Mouse (Mus musculus): ENCODE results near the gene Mob1b. TPM values are rescaled to one million over a fixed set of nuclear protein-coding genes. Genes with fewer than 3 reads are reported as not detected.
"Not testable (repeated sequence)": the region's sequence is repeated elsewhere in the genome, so short reads cannot be mapped to it uniquely, and the experiment has no call there.

The Mob1b gene
- polyA plus RNA-seq, 1 experiment from 2014 or later = 10.8 TPM

DNA sequence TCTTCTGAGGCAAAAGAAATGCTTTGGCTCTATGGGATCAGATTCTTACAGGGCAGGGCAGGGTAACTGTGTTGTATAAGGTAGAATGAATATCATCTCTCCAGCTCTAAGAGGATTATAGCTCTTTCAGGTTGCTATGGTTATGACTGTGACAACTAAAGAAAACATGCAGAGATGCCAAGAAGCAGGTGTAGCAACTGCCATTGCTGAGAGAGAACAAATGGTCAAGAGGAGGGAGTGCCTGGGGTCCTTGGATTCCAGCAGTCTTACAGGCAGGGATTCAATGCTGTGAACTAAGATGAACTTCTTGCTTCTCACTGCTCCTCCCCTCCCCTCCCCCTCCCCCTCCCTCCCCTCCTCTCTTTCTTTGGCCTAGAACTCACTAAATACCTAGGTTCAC lies 9.5 kb upstream of the Mob1b start:
- H3K4me1 ChIP-seq = 0 out of 2 replicates have a peak, but pooled peaks cover 6% of the 10 kb centered on the region
- no peaks in the 10 kb centered on the region for H3K36me3 ChIP-seq
- H3K4me3 ChIP-seq = no peak overlapping the region
- H3K9ac ChIP-seq = no peak overlapping the region
- H3K4me2 ChIP-seq = no peak overlapping the region
- no peaks in the 10 kb centered on the region for H3K9me3 ChIP-seq
- no peak overlapping the region for H3K27ac ChIP-seq
- H3K27me3 ChIP-seq = no peaks in the 10 kb centered on the region
- ATAC-seq (ENCODE audit: insufficient number of reproducible peaks, insufficient read depth, low FRiP score, low TSS enrichment, low read depth) = 0 out of 2 replicates have a peak, but pooled peaks have one; percentile 10

DNA sequence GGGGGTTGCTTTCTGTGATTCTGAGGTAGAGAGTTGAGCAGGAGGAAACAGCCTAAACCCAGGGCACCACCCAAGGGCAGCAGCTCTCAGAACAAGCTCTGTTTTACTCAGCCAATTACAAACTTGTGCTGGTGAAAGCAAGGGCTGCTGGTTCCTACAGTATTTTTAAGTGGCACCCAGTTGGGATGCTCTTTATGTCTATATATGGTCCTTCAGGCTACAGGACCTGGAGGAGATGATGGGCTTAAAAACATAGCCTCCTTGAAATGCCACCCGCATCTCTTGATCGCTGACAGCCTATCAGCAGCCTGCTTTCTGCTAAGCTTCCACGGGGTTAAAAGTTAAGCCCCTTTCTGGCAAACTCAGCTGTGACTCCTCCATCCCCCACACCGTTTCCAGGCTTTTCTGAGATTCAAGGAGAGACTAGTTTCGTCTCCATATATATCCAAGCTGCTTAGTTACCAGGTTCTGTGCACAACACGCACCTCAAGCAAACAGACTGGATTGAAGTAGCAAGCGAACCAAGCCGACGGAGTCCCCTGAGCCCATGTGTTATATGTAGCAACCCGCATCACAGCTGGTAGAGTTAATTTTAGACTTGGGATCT lies 8.9 kb upstream of the Mob1b start:
- Histone ChIP-seq H3K4me2 (no peak overlapping the region; the same call in 1 of the 2 replicates), H3K27ac (no peak overlapping the region), H3K27me3 (no peaks in the 10 kb centered on the region), H3K9me3 (no peaks in the 10 kb centered on the region), H3K4me1 (0 out of 2 replicates have a peak, but pooled peaks cover 6% of the 10 kb centered on the region), H3K4me3 (no peak overlapping the region), H3K9ac (no peak overlapping the region), H3K36me3 (no peaks in the 10 kb centered on the region)
- 25% methylated on average over 10 of the region's 10 CpGs for WGBS
- no peak for ATAC-seq (ENCODE audit: insufficient number of reproducible peaks, insufficient read depth, low FRiP score, low TSS enrichment, low read depth)

DNA sequence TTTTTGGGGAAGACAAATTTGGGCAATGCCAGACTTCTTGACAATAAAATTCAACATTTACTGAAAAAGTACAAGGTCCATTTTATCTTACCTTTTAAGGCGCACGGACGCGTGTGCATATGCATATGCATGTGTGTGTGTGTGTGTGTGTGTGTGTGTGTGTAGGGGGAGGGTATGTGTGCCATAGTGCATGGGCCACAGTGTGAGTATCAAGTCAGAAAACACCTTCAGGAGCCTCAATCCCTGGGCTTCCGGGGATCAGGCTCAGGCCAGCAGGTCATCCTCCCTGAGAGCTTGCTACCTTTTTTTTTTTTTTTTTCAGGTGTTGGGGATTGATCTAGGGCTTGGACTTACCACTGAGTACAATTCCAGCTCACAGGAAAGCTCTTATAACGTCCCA lies 8.3 kb upstream of the Mob1b start:
- Histone ChIP-seq H3K27me3 (no peaks in the 10 kb centered on the region), H3K27ac (no peak overlapping the region), H3K9ac (no peak overlapping the region), H3K36me3 (no peaks in the 10 kb centered on the region), H3K4me1 (0 out of 2 replicates have a peak, but pooled peaks cover 6% of the 10 kb centered on the region), H3K4me3 (no peak overlapping the region), H3K9me3 (no peaks in the 10 kb centered on the region), H3K4me2 (no peak overlapping the region)
- ATAC-seq (ENCODE audit: insufficient number of reproducible peaks, insufficient read depth, low FRiP score, low TSS enrichment, low read depth) = no peak
- 74% methylated on average over 6 of the region's 6 CpGs for WGBS

DNA sequence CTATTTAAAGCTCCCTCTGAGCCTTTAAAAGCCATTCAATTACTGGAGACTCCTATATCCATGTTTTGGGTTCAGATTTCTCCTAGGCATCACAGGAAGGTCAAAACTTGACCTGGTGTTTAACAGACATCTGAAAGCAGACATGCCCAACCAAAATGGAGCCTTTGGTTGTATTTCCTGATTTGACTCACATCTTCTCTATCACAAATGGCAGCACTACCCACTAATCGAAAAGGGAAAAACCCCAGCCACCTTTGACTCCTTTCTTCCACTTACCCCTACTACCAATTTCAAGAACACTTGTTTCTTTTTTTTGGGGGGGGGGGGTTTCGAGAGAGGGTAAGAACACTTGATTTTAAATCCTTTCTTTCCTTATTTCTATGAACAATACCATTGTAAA lies 3.7 kb upstream of the Mob1b start:
- no peaks in the 10 kb centered on the region for H3K36me3 ChIP-seq
- H3K4me3 ChIP-seq = no peak overlapping the region
- H3K27me3 ChIP-seq = no peaks in the 10 kb centered on the region
- no peak overlapping the region for H3K27ac ChIP-seq
- no peaks in the 10 kb centered on the region for H3K9me3 ChIP-seq
- H3K4me2 ChIP-seq = no peak overlapping the region
- H3K9ac ChIP-seq = no peak overlapping the region
- no peak for ATAC-seq (ENCODE audit: insufficient number of reproducible peaks, insufficient read depth, low FRiP score, low TSS enrichment, low read depth)
- WGBS = 86% methylated on average over 2 of the region's 2 CpGs
- peaks cover 3% of the 10 kb centered on the region for H3K4me1 ChIP-seq

- Histone ChIP-seq H3K9me3 (no peaks in the 10 kb centered on the region), H3K9ac (peak overlapping the region; percentile 95), H3K4me2 (peak overlapping the region; percentile 96), H3K27me3 (no peaks in the 10 kb centered on the region), H3K4me3 (peak overlapping the region; percentile 98), H3K27ac (peak overlapping the region; percentile 95), H3K36me3 (no peaks in the 10 kb centered on the region), H3K4me1 (peaks cover 18% of the 10 kb centered on the region)
- 0% methylated on average over 30 of the region's 38 CpGs for WGBS
- ATAC-seq (ENCODE audit: insufficient number of reproducible peaks, insufficient read depth, low FRiP score, low TSS enrichment, low read depth) = peak; percentile 72
Measured at GRCm38 (mm10) chr5:88721003-88721475, 384 bp downstream of the Mob1b start.

DNA sequence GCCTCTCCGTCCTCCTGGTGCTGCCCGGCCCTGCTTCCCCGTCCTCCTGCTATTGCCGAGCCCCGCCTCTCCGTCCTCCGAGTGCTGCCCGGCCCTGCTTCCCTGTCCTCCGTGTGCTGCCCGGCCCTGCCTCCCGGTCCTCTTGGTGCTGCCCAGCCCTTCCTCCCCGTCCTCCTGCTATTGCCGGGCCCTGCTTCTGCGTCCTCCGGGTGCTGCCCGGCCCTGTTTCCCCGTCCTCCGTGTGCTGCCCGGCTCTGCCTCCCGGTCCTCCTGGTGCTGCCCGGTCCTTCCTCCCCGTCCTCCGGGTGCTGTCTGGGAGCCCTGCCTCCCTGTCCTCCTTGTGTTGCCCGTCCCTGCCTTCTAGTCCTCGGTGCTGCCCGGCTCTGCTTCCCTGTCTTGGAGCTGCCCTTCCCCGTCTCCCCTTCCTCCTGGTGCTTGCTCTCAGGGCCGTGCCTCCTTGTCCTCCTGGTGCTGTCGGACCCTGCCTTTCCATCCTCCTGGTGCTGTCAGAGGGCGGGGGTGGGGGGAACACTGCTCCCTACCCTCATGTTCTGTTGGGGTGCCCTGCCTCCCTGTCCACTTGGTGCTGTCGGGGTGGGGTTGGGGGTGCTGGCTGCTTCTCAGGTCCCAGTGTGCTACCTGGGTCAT lies 1.0 kb downstream of the Mob1b start:
- WGBS = 2% methylated on average over 31 of the region's 31 CpGs
- Histone ChIP-seq H3K4me2 (peak overlapping the region; percentile 96), H3K9me3 (no peaks in the 10 kb centered on the region), H3K9ac (peak overlapping the region; percentile 95), H3K36me3 (no peaks in the 10 kb centered on the region), H3K4me1 (peaks cover 18% of the 10 kb centered on the region), H3K4me3 (peak overlapping the region; percentile 98), H3K27ac (peak overlapping the region; percentile 95; the same call in 1 of the 2 replicates), H3K27me3 (no peaks in the 10 kb centered on the region)
- ATAC-seq (ENCODE audit: insufficient number of reproducible peaks, insufficient read depth, low FRiP score, low TSS enrichment, low read depth) = 0 out of 2 replicates have a peak, but pooled peaks have one; percentile 29

GRCm38 (mm10) chr5:88722213-88722600 lies 1.6 kb downstream of the Mob1b start:
- ATAC-seq (ENCODE audit: insufficient number of reproducible peaks, insufficient read depth, low FRiP score, low TSS enrichment, low read depth) = no peak
- Histone ChIP-seq H3K9ac (peak overlapping the region; percentile 95), H3K9me3 (no peaks in the 10 kb centered on the region), H3K36me3 (no peaks in the 10 kb centered on the region), H3K4me3 (peak overlapping the region; percentile 98), H3K27me3 (no peaks in the 10 kb centered on the region), H3K27ac (no peak overlapping the region), H3K4me1 (peaks cover 18% of the 10 kb centered on the region), H3K4me2 (peak overlapping the region; percentile 96)
- 36% methylated on average over 4 of the region's 4 CpGs for WGBS

DNA sequence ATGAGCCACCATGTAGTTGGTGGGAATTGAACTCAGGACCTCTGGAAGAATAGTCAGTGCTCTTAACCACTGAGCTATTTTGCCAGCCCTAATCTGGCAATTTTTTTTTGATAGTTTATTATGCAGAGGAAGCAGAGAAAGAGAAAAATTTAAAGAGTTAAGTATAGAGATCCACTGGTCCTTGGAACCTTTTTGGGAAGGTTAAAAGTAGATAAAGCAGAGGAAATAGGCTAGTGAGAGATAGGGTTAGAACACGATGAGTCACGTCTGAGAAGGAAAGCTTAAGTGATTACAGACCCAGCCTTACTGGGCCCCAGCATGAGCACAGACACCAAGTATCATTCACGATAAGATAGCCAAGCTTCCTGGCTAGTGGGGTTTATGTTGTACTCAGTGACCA lies 3.4 kb downstream of the Mob1b start:
- H3K27me3 ChIP-seq = no peaks in the 10 kb centered on the region
- no peaks in the 10 kb centered on the region for H3K36me3 ChIP-seq
- H3K9me3 ChIP-seq = no peaks in the 10 kb centered on the region
- peaks cover 18% of the 10 kb centered on the region for H3K4me1 ChIP-seq
- H3K27ac ChIP-seq = no peak overlapping the region
- no peak overlapping the region for H3K4me3 ChIP-seq
- H3K9ac ChIP-seq = no peak overlapping the region
- 27% methylated on average over 3 of the region's 3 CpGs for WGBS
- no peak for ATAC-seq (ENCODE audit: insufficient number of reproducible peaks, insufficient read depth, low FRiP score, low TSS enrichment, low read depth)
- H3K4me2 ChIP-seq = no peak overlapping the region

DNA sequence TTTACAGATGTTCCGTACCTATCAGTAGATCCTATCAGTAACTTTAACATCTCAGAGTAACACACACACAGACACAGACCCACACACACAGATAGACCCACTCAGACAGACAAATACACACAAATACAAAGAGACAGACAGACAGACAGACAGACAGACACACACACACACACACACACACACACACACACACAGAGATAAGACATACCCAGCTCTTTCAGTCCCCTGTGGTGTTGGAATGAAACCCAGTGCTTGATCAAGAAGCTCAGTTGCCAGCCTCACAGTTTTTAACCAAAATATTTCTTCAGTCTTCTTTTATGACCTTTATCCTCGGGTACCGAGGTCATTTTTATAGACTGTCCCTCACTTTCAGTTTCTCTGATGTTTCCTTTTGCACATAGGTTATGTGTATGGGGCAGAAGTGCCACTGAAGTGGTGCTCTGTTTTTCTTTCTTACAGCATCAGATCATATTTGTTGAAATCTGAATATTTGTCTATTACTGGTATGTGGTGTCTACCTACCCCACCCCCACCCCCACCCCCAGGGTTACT lies 7.0 kb downstream of the Mob1b start:
- Histone ChIP-seq H3K4me1 (peaks cover 8% of the 10 kb centered on the region), H3K4me2 (no peak overlapping the region), H3K9me3 (no peaks in the 10 kb centered on the region), H3K4me3 (no peak overlapping the region), H3K36me3 (0 out of 2 replicates have a peak, but pooled peaks cover 2% of the 10 kb centered on the region), H3K9ac (no peak overlapping the region), H3K27me3 (no peaks in the 10 kb centered on the region), H3K27ac (no peak overlapping the region)
- no peak for ATAC-seq (ENCODE audit: insufficient number of reproducible peaks, insufficient read depth, low FRiP score, low TSS enrichment, low read depth)
- 84% methylated on average over 3 of the region's 3 CpGs for WGBS

DNA sequence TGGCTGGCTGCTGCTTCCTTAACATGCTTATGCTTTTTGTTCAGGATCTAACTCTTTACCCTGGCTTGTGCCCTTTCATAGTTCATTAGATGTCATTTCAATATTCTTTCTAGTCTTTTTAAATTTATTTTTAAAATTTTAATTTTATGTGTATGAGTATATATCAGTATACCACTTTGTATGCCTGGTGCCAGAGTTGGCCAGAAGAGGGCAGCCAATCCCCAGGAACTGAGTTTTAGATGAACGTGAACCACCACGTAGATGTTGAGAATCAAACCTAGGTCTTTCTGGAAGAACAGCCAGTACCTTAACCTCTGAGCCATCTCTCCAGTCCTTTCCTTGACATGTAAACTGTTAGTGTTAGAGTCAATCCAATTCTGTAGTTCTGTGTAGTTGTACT lies 14.1 kb downstream of the Mob1b start:
- Histone ChIP-seq H3K9me3 (no peaks in the 10 kb centered on the region), H3K27ac (no peak overlapping the region), H3K4me3 (no peak overlapping the region), H3K4me2 (no peak overlapping the region), H3K9ac (no peak overlapping the region), H3K4me1 (no peaks in the 10 kb centered on the region), H3K27me3 (no peaks in the 10 kb centered on the region), H3K36me3 (no peaks in the 10 kb centered on the region)
- WGBS = 97% methylated on average over 2 of the region's 2 CpGs
- no peak for ATAC-seq (ENCODE audit: insufficient number of reproducible peaks, insufficient read depth, low FRiP score, low TSS enrichment, low read depth)

- H3K4me3 ChIP-seq; H3K27ac ChIP-seq; H3K27me3 ChIP-seq; ATAC-seq (ENCODE audit: insufficient number of reproducible peaks, insufficient read depth, low FRiP score, low TSS enrichment, low read depth); H3K9ac ChIP-seq; H3K9me3 ChIP-seq; H3K4me1 ChIP-seq; H3K4me2 ChIP-seq: not testable (repeated sequence)
- H3K36me3 ChIP-seq = peaks cover 18% of the 10 kb centered on the region
- WGBS = 96% methylated on average over 1 of the region's 1 CpGs
Measured at GRCm38 (mm10) chr5:88741065-88741464, 20.4 kb downstream of the Mob1b start.

GRCm38 (mm10) chr5:88747774-88748173 lies 27.1 kb downstream of the Mob1b start:
- ATAC-seq (ENCODE audit: insufficient number of reproducible peaks, insufficient read depth, low FRiP score, low TSS enrichment, low read depth) = no peak
- no peaks in the 10 kb centered on the region for H3K4me1 ChIP-seq
- H3K9ac ChIP-seq = no peak overlapping the region
- peaks cover 16% of the 10 kb centered on the region for H3K36me3 ChIP-seq
- 50% methylated on average over 1 of the region's 1 CpGs for WGBS
- H3K27ac ChIP-seq = no peak overlapping the region
- H3K9me3 ChIP-seq = no peaks in the 10 kb centered on the region
- H3K4me3 ChIP-seq = no peak overlapping the region
- no peak overlapping the region for H3K4me2 ChIP-seq
- H3K27me3 ChIP-seq = no peaks in the 10 kb centered on the region

Data from embryonic facial prominence, embryonic 13.5 days (tissue).